Mouse (Mus musculus) erythroblast, embryonic 14.5 days (primary cell): ENCODE data around the gene Gm49384.

Experiments used
- GATA1 ChIP-seq: IDR thresholded peaks from 2 replicates; pipeline ENCODE4 v1.6.1; 2012; ENCODE audit warnings: low read length, inconsistent platforms, mixed read lengths
- TAL1 ChIP-seq: IDR thresholded peaks from 3 replicates; pipeline ENCODE4 v1.6.1; 2012; ENCODE audit warnings: low read length, inconsistent platforms, mixed read lengths

GRCm38 (mm10) chr12:69208520-69208919 is 4.5 kb upstream of the Gm49384 start:
- TF ChIP-seq TAL1 = no peak
- no peak for TF ChIP-seq GATA1
